Mouse (Mus musculus) ES-E14 (cell line): ENCODE data around the gene Creb3.

Experiments
- HCFC1 ChIP-seq: IDR thresholded peaks from 2 replicates; pipeline ENCODE4 v1.6.1; 2012; ENCODE audit warnings: low read length, inconsistent platforms, borderline replicate concordance; ENCODE audit not compliant: insufficient read depth
- ZNF384 ChIP-seq: IDR thresholded peaks from 2 replicates; pipeline ENCODE4 v1.6.1; 2012; ENCODE audit warnings: low read depth, low read length, inconsistent platforms

DNA sequence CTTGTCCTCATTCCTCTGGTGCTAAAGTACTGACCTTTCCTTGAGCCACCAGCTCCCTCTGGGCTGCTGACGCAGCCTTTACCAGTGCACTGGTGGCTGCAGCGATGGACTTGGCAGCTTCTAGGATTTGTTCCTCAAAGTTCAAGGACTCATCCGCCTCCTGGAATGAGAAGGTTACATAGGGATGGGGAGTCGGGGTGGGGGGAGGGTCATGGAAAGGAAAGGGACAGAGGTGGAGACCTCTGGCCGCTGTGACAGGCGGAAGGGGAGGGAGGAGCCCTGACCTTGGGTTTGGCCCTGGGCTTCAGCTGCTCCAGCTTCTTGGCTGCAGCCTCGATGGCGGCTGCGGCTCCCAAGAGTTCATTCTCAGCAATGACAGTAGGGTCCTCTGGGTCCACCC lies 28.9 kb upstream of the Creb3 start:
- no peak for TF ChIP-seq HCFC1
- TF ChIP-seq ZNF384 = no peak
